In genomic region chr12:76401674-76402073, GRCm38 (mm10) we compare ENCODE assay signal across 18 mouse cellular contexts. TPM values are rescaled to one million over a fixed set of nuclear protein-coding genes. Genes with fewer than 3 reads are reported as not detected.
DNase-seq lines count a peak whose midpoint lies in the region; ATAC-seq and TF ChIP-seq lines count a peak whose summit lies in the region.
"Had no signal": no experiment of that assay in that cellular context is flagged by ENCODE, and none has a peak within 500 bp of the region (broad histone marks: within the 10 kb centered on the region; RNA-seq: fewer than 3 reads in every experiment).

No protein-coding gene starts in this region.

- no peak for DNase-seq in midbrain, postnatal 0 days (ENCODE audit: low spot score)
- DNase-seq in MEL-GATA-1-ER (ENCODE audit: extremely low read depth, low read depth): peak; percentile 18
- peak; percentile 41 for DNase-seq in testis, postnatal 10 days (ENCODE audit: low spot score)
- no peak for DNase-seq in frontal cortex, postnatal 25 days (ENCODE audit: low spot score in 2 of 2)
- DNase-seq in thymus, postnatal 10 days (ENCODE audit: low spot score in 2 of 2): no peak
- DNase-seq: adrenal gland, postnatal 14 days; gastrocnemius, postnatal 14 days; lung, postnatal 14 days; retina, postnatal 1 day; thymus, postnatal 36 days had no signal

- peak; percentile 44; the same call in 1 of the 2 replicates for TF ChIP-seq CTCF in intestine, postnatal 0 days (IDR thresholded peaks at IDR 0.05; ENCODE audit: low read depth)
- TF ChIP-seq CTCF in midbrain, postnatal 0 days (IDR thresholded peaks at IDR 0.05): peak; percentile 37; the same call in 1 of the 2 replicates

- no peaks in the 10 kb centered on the region for H3K9me3 ChIP-seq in intestine, postnatal 0 days (ENCODE audit: control insufficient read depth)
- H3K9me3 ChIP-seq in intestine, embryonic 16.5 days (ENCODE audit: control insufficient read depth, low read length): no peaks in the 10 kb centered on the region
- no peaks in the 10 kb centered on the region for H3K9me3 ChIP-seq in midbrain, postnatal 0 days (ENCODE audit: low read length)
- H3K9me3 ChIP-seq in midbrain, embryonic 15.5 days: no peaks in the 10 kb centered on the region
- H3K9me3 ChIP-seq: embryonic facial prominence, embryonic 15.5 days; forebrain, embryonic 13.5 days; midbrain, embryonic 13.5 days; neural tube, embryonic 13.5 days had no signal

- H3K36me3 ChIP-seq in intestine, postnatal 0 days (ENCODE audit: control insufficient read depth, insufficient read depth): no peaks in the 10 kb centered on the region
- H3K36me3 ChIP-seq in intestine, embryonic 16.5 days (ENCODE audit: control insufficient read depth, insufficient read depth, low read length): no peaks in the 10 kb centered on the region
- no peaks in the 10 kb centered on the region for H3K36me3 ChIP-seq in midbrain, postnatal 0 days (ENCODE audit: insufficient read depth, low read length)
- H3K36me3 ChIP-seq in midbrain, embryonic 15.5 days (replicated peaks): no peaks in the 10 kb centered on the region
- H3K36me3 ChIP-seq: embryonic facial prominence, embryonic 15.5 days; midbrain, embryonic 13.5 days; neural tube, embryonic 13.5 days had no signal

- no peak overlapping the region for H3K27ac ChIP-seq in intestine, postnatal 0 days (ENCODE audit: low read depth, low read length)
- no peak overlapping the region for H3K27ac ChIP-seq in intestine, embryonic 16.5 days (ENCODE audit: low read length)
- H3K27ac ChIP-seq in midbrain, postnatal 0 days (ENCODE audit: low read depth, low read length): no peak overlapping the region
- H3K27ac ChIP-seq in midbrain, embryonic 15.5 days: no peak overlapping the region
- H3K27ac ChIP-seq: embryonic facial prominence, embryonic 15.5 days; forebrain, embryonic 13.5 days; hindbrain, embryonic 14.5 days; midbrain, embryonic 13.5 days; neural tube, embryonic 13.5 days had no signal

- no peak overlapping the region for H3K4me3 ChIP-seq in intestine, postnatal 0 days (ENCODE audit: low read depth, low read length)
- no peak overlapping the region for H3K4me3 ChIP-seq in intestine, embryonic 16.5 days (ENCODE audit: low read length)
- H3K4me3 ChIP-seq in midbrain, postnatal 0 days (ENCODE audit: low read depth, low read length): no peak overlapping the region
- H3K4me3 ChIP-seq in midbrain, embryonic 15.5 days: no peak overlapping the region
- H3K4me3 ChIP-seq: embryonic facial prominence, embryonic 15.5 days; forebrain, embryonic 13.5 days; midbrain, embryonic 13.5 days; neural tube, embryonic 13.5 days had no signal

- H3K4me2 ChIP-seq in intestine, postnatal 0 days (replicated peaks; ENCODE audit: low read depth): no peak overlapping the region
- H3K4me2 ChIP-seq in intestine, embryonic 16.5 days (ENCODE audit: low read depth, low read length): no peak overlapping the region
- no peak overlapping the region for H3K4me2 ChIP-seq in midbrain, postnatal 0 days (ENCODE audit: low read depth, low read length, poor library complexity, severe bottlenecking)
- no peak overlapping the region for H3K4me2 ChIP-seq in midbrain, embryonic 15.5 days
- H3K4me2 ChIP-seq: embryonic facial prominence, embryonic 15.5 days; forebrain, embryonic 13.5 days; hindbrain, embryonic 14.5 days; midbrain, embryonic 13.5 days; neural tube, embryonic 13.5 days had no signal

- 59% methylated on average over 3 of the region's 3 CpGs for WGBS in intestine, postnatal 0 days
- WGBS in intestine, embryonic 16.5 days: 52% methylated on average over 3 of the region's 3 CpGs
- 50% methylated on average over 3 of the region's 3 CpGs for WGBS in midbrain, postnatal 0 days
- WGBS in midbrain, embryonic 15.5 days: 52% methylated on average over 3 of the region's 3 CpGs

- no peak overlapping the region for H3K9ac ChIP-seq in intestine, postnatal 0 days (ENCODE audit: low read depth, low read length)
- H3K9ac ChIP-seq in intestine, embryonic 16.5 days (ENCODE audit: low read depth, low read length): no peak overlapping the region
- no peak overlapping the region for H3K9ac ChIP-seq in midbrain, postnatal 0 days (replicated peaks; ENCODE audit: low read length, poor library complexity, severe bottlenecking)
- H3K9ac ChIP-seq in midbrain, embryonic 15.5 days: no peak overlapping the region
- H3K9ac ChIP-seq: embryonic facial prominence, embryonic 15.5 days; forebrain, embryonic 13.5 days; hindbrain, embryonic 14.5 days; midbrain, embryonic 13.5 days; neural tube, embryonic 13.5 days had no signal

- peaks cover 18% of the 10 kb centered on the region for H3K27me3 ChIP-seq in intestine, postnatal 0 days (replicated peaks; ENCODE audit: control insufficient read depth, insufficient read depth, low read length)
- peaks cover 19% of the 10 kb centered on the region for H3K27me3 ChIP-seq in intestine, embryonic 16.5 days (replicated peaks; ENCODE audit: control insufficient read depth, insufficient read depth, low read length)
- peaks cover 26% of the 10 kb centered on the region for H3K27me3 ChIP-seq in midbrain, postnatal 0 days (ENCODE audit: insufficient read depth, low read length)
- H3K27me3 ChIP-seq in midbrain, embryonic 15.5 days (replicated peaks): peaks cover 33% of the 10 kb centered on the region

- no peaks in the 10 kb centered on the region; the same call in 1 of the 2 replicates for H3K4me1 ChIP-seq in intestine, postnatal 0 days (replicated peaks; ENCODE audit: control insufficient read depth, insufficient read depth, low read length)
- peaks cover 21% of the 10 kb centered on the region for H3K4me1 ChIP-seq in intestine, embryonic 16.5 days (ENCODE audit: control insufficient read depth, insufficient read depth, low read length)
- 0 out of 2 replicates have a peak, but pooled peaks cover 8% of the 10 kb centered on the region for H3K4me1 ChIP-seq in midbrain, postnatal 0 days (ENCODE audit: insufficient read depth, low read length)
- H3K4me1 ChIP-seq in midbrain, embryonic 15.5 days: peaks cover 28% of the 10 kb centered on the region

- no peak for ATAC-seq in intestine, postnatal 0 days
- ATAC-seq in intestine, embryonic 16.5 days: no peak
- ATAC-seq in midbrain, postnatal 0 days (ENCODE audit: low FRiP score): no peak
- ATAC-seq in midbrain, embryonic 15.5 days (replicated peaks): no peak
- ATAC-seq: forebrain, embryonic 13.5 days; midbrain, embryonic 13.5 days had no signal

RNA-seq across cellular contexts. Expression of gene Hspa2, which starts 2.3 kb away (rescaled TPM):
- polyA plus RNA-seq in intestine, postnatal 0 days (2015; fragmentation: Nextera tagmentation; extraction: Ambion mirVana): 16.9 and 23.5 TPM in 2 replicates
- polyA plus RNA-seq in intestine, embryonic 16.5 days (2015; fragmentation: Nextera tagmentation; extraction: Ambion mirVana): 11.6 and 12.5 TPM in 2 replicates
- 10.2 and 13.6 TPM in 2 replicates for total RNA-seq in midbrain, postnatal 0 days (2014; rRNA removed)
- 7.6 and 8.8 TPM in 2 replicates for polyA plus RNA-seq in midbrain, postnatal 0 days (2015; fragmentation: Nextera tagmentation; extraction: Ambion mirVana)
- polyA plus RNA-seq in midbrain, embryonic 15.5 days (2015; fragmentation: Nextera tagmentation; extraction: Ambion mirVana): 5.5 and 5.6 TPM in 2 replicates

RNA-seq across cellular contexts. Expression of gene Ppp1r36, which starts 15.7 kb away (rescaled TPM):
- 0.90 and 1.1 TPM in 2 replicates for polyA plus RNA-seq in intestine, postnatal 0 days (2015; fragmentation: Nextera tagmentation; extraction: Ambion mirVana)
- 0.99 and 1.5 TPM in 2 replicates for polyA plus RNA-seq in intestine, embryonic 16.5 days (2015; fragmentation: Nextera tagmentation; extraction: Ambion mirVana)
- total RNA-seq in midbrain, postnatal 0 days (2014; rRNA removed): 0.27 and 0.94 TPM in 2 replicates
- polyA plus RNA-seq in midbrain, postnatal 0 days (2015; fragmentation: Nextera tagmentation; extraction: Ambion mirVana): 1.5 and 2.0 TPM in 2 replicates
- polyA plus RNA-seq in midbrain, embryonic 15.5 days (2015; fragmentation: Nextera tagmentation; extraction: Ambion mirVana): 0.73 and 1.0 TPM in 2 replicates
- total RNA-seq: adrenal gland, postnatal 14 days had no signal

RNA-seq across cellular contexts. Expression of gene Zbtb1, which starts 31.6 kb away (rescaled TPM):
- 3.3 and 3.4 TPM in 2 replicates for polyA plus RNA-seq in intestine, postnatal 0 days (2015; fragmentation: Nextera tagmentation; extraction: Ambion mirVana)
- 5.4 and 5.6 TPM in 2 replicates for polyA plus RNA-seq in intestine, embryonic 16.5 days (2015; fragmentation: Nextera tagmentation; extraction: Ambion mirVana)
- 2.9 and 3.4 TPM in 2 replicates for total RNA-seq in midbrain, postnatal 0 days (2014; rRNA removed)
- polyA plus RNA-seq in midbrain, postnatal 0 days (2015; fragmentation: Nextera tagmentation; extraction: Ambion mirVana): 1.7 and 1.9 TPM in 2 replicates
- 3.4 and 3.5 TPM in 2 replicates for polyA plus RNA-seq in midbrain, embryonic 15.5 days (2015; fragmentation: Nextera tagmentation; extraction: Ambion mirVana)

RNA-seq across cellular contexts. Expression of gene Zbtb25, which starts 32.3 kb away (rescaled TPM):
- polyA plus RNA-seq in intestine, postnatal 0 days (2015; fragmentation: Nextera tagmentation; extraction: Ambion mirVana): 4.3 and 5.2 TPM in 2 replicates
- 8.8 and 9.4 TPM in 2 replicates for polyA plus RNA-seq in intestine, embryonic 16.5 days (2015; fragmentation: Nextera tagmentation; extraction: Ambion mirVana)
- 19.9 and 24.4 TPM in 2 replicates for total RNA-seq in midbrain, postnatal 0 days (2014; rRNA removed)
- 10.9 and 11.5 TPM in 2 replicates for polyA plus RNA-seq in midbrain, postnatal 0 days (2015; fragmentation: Nextera tagmentation; extraction: Ambion mirVana)
- 14.6 and 15.1 TPM in 2 replicates for polyA plus RNA-seq in midbrain, embryonic 15.5 days (2015; fragmentation: Nextera tagmentation; extraction: Ambion mirVana)

Comparison
In these comparisons a context has a peak if more than half of its experiments do, and no peak if none do; other contexts are left out.
1. DNase-seq: peak in MEL-GATA-1-ER (single experiment) and testis, postnatal 10 days (single experiment); none in midbrain, postnatal 0 days (single experiment), frontal cortex, postnatal 25 days (0 of 2) and thymus, postnatal 10 days (0 of 2).